Mouse (Mus musculus): ENCODE measurements around the gene Hsd17b14. TPM values are rescaled to one million over a fixed set of nuclear protein-coding genes. Genes with fewer than 3 reads are reported as not detected.
A peak's percentile ranks its signal among the peaks of the same experiment; 100 is the strongest.

Hsd17b14 gene
- total RNA-seq, 2 experiments from 2014 or later, result 0.91 to 1.9 TPM

GRCm38 (mm10) chr7:45598960-45599879 lies 44.5 kb downstream of the Hsd17b14 start:
- no peak for DNase-seq (ENCODE audit: low spot score)

- no peak for DNase-seq (ENCODE audit: low spot score)
Observed at GRCm38 (mm10) chr7:45605704-45606289, 51.1 kb downstream of the Hsd17b14 start.

GRCm38 (mm10) chr7:45609511-45609910 lies 54.8 kb downstream of the Hsd17b14 start:
- no peak for DNase-seq (ENCODE audit: low spot score)

GRCm38 (mm10) chr7:45616277-45616676 lies 61.6 kb downstream of the Hsd17b14 start:
- DNase-seq (ENCODE audit: low spot score), result peak; percentile 39

DNA sequence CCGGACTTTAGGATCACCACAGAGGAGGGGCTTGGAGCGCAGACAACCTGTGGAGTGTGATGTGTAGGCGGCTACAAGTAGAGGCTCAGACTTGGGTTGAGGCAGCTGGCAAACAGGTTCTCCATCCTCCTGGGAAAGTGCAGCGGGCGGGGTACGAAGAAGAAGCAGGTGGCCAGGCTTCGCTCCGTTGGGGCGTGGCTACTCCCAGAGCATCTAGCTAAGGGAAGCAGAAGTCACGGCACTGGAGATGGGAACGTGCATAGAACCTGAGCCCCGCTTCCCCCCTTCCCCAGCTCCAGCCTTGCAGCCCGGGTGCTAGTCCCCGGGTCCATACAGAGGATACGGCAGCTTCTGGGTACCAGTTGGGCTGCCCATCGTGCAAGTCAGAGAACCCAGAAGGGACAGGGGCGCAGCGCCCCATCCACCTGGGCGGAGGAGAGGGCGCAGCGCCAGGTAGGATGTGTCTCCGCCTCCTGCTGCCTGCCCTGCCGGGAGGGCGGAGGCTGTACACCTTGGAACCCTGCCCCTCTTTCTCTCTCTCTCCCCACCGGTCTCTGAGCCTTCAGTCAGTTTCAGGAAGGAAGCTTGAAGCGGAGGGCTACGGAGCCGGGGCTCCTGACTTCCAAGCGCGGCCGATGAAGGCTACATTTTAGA lies 62.5 kb downstream of the Hsd17b14 start, which contains the start of gene Fut1:
TSS of gene Fut1 (plus strand) at position 248 of the 654 bp plus-strand sequence.
- no peak for DNase-seq (ENCODE audit: low spot score)

Other genes starting within 250 kb of the Hsd17b14 start
- gene Trpm4, start 221.1 kb upstream of the Hsd17b14 start, total RNA-seq (2021), result 10 to 100 TPM; 25.9 to 31.3 TPM
- 100 to 1,000 TPM; 877 to 904 TPM for gene Hrc, start 219.6 kb upstream of the Hsd17b14 start, total RNA-seq (2021)
- under 1 TPM; 0.11 to 0.21 TPM for gene Ppfia3, start 187.9 kb upstream of the Hsd17b14 start, total RNA-seq (2021)
- not detected for gene Lin7b, start 184.3 kb upstream of the Hsd17b14 start, total RNA-seq (2021)
- gene Snrnp70, start 159.2 kb upstream of the Hsd17b14 start, total RNA-seq (2021), result 10 to 100 TPM; 60.3 to 65.4 TPM
- gene Kcna7, start 149.2 kb upstream of the Hsd17b14 start, total RNA-seq (2021), result 10 to 100 TPM; 83.7 to 93.5 TPM
- 1 to 10 TPM; 4.3 to 4.7 TPM for gene Ntf5, start 141.2 kb upstream of the Hsd17b14 start, total RNA-seq (2021)
- under 1 TPM; 0.47 to 0.59 TPM for gene Lhb, start 134.1 kb upstream of the Hsd17b14 start, total RNA-seq (2021)
- 100 to 1,000 TPM; 321 to 326 TPM for gene Gys1, start 120.0 kb upstream of the Hsd17b14 start, total RNA-seq (2021)
- gene Ruvbl2, start 116.8 kb upstream of the Hsd17b14 start, total RNA-seq (2021), result 10 to 100 TPM; 26.6 to 27.9 TPM
- gene Ftl1, start 95.0 kb upstream of the Hsd17b14 start, total RNA-seq (2021), result 100 to 1,000 TPM; 109 to 151 TPM
- gene Bax, start 88.0 kb upstream of the Hsd17b14 start, total RNA-seq (2021), result 10 to 100 TPM; 14.2 to 16.6 TPM
- not detected for gene Tulp2, start 73.0 kb upstream of the Hsd17b14 start, total RNA-seq (2021)
- 1 to 10 TPM; 8.1 to 9.6 TPM for gene Gm45808, start 68.1 kb upstream of the Hsd17b14 start, total RNA-seq (2021)
- gene Dhdh, start 66.1 kb upstream of the Hsd17b14 start, total RNA-seq (2021), result 10 to 100 TPM; 22.6 to 22.9 TPM
- gene Nucb1, start 44.5 kb upstream of the Hsd17b14 start, total RNA-seq (2021), result 10 to 100 TPM; 63.3 to 68.6 TPM
- 10 to 100 TPM; 28.6 to 63.5 TPM for gene Ppp1r15a, start 28.6 kb upstream of the Hsd17b14 start, total RNA-seq (2021)
- gene Plekha4, start 28.6 kb upstream of the Hsd17b14 start, total RNA-seq (2021), result 1 to 10 TPM; 5.2 to 5.3 TPM
- 10 to 100 TPM; 95.0 to 98.1 TPM for gene Bcat2, start 15.3 kb downstream of the Hsd17b14 start, total RNA-seq (2021)
- gene Fgf21, start 60.6 kb downstream of the Hsd17b14 start, total RNA-seq (2021), result not detected
- gene Fut1, start 62.4 kb downstream of the Hsd17b14 start, total RNA-seq (2021), result not detected
- gene Izumo1, start 66.9 kb downstream of the Hsd17b14 start, total RNA-seq (2021), result not detected
- 1 to 10 TPM; 5.5 to 8.5 TPM for gene Rasip1, start 72.6 kb downstream of the Hsd17b14 start, total RNA-seq (2021)
- 10 to 100 TPM; 17.6 to 18.7 TPM for gene Mamstr, start 85.1 kb downstream of the Hsd17b14 start, total RNA-seq (2021)
- under 1 TPM in 1 of 2 experiments, not detected in 1; 0.11 TPM for gene Fut2, start 111.5 kb downstream of the Hsd17b14 start, total RNA-seq (2021)
- gene Ntn5, start 129.1 kb downstream of the Hsd17b14 start, total RNA-seq (2021), result under 1 TPM; 0.14 to 0.26 TPM
- gene Sec1, start 139.5 kb downstream of the Hsd17b14 start, total RNA-seq (2021), result under 1 TPM; 0.09 TPM
- gene Car11, start 144.9 kb downstream of the Hsd17b14 start, total RNA-seq (2021), result 10 to 100 TPM; 11.1 to 17.3 TPM
- gene Dbp, start 150.2 kb downstream of the Hsd17b14 start, total RNA-seq (2021), result 10 to 100 TPM; 19.4 to 22.9 TPM
- 100 to 1,000 TPM; 442 to 461 TPM for gene Rpl18, start 160.6 kb downstream of the Hsd17b14 start, total RNA-seq (2021)
- gene Sphk2, start 163.1 kb downstream of the Hsd17b14 start, total RNA-seq (2021), result 10 to 100 TPM; 15.2 to 15.6 TPM
- gene Fam83e, start 166.3 kb downstream of the Hsd17b14 start, total RNA-seq (2021), result under 1 TPM in 1 of 2 experiments, not detected in 1; 0.18 TPM
- gene Spaca4, start 170.9 kb downstream of the Hsd17b14 start, total RNA-seq (2021), result not detected
- gene Lmtk3, start 228.8 kb downstream of the Hsd17b14 start, total RNA-seq (2021), result not detected
- not detected for gene Sult2b1, start 229.8 kb downstream of the Hsd17b14 start, total RNA-seq (2021)